Mouse (Mus musculus) activated CD4-positive, CD25-positive, alpha-beta regulatory T cell, adult 4 months (primary cell): ENCODE data around the gene Nup107. TPM values are rescaled to one million over a fixed set of nuclear protein-coding genes. Genes with fewer than 3 reads are reported as not detected.

Experiments used
- polyA plus RNA-seq, 2 experiments: library from polyadenylated mRNA; unstranded; fragments of 100-300 nt; shearing (Covaris generic); gene quantifications; one replicate each; pipeline ENCODE4 v1.2.1; 2017

Gene Nup107
- polyA plus RNA-seq, 2 experiments from 2014 or later = 45.3 to 51.8 TPM

Other genes starting within 250 kb of the Nup107 start
- 10 to 100 TPM; 19.3 to 23.3 TPM for gene Cpm, start 163.2 kb downstream of the Nup107 start, polyA plus RNA-seq
- 10 to 100 TPM; 44.4 to 62.8 TPM for gene Mdm2, start 81.9 kb downstream of the Nup107 start, polyA plus RNA-seq
- gene Slc35e3, start 46.3 kb downstream of the Nup107 start, polyA plus RNA-seq = 1 to 10 TPM; 1.7 TPM
- gene Rap1b, start 53.3 kb upstream of the Nup107 start, polyA plus RNA-seq = 100 to 1,000 TPM in 1 of 2 experiments, 10 to 100 TPM in 1; 83.0 to 107 TPM